Mouse (Mus musculus) embryonic facial prominence, embryonic 13.5 days (tissue): ENCODE measurements around the gene Rab4b. TPM values are rescaled to one million over a fixed set of nuclear protein-coding genes. Genes with fewer than 3 reads are reported as not detected.

ENCODE experiments used
- ATAC-seq: fragments of 200-750 bp; cut with Nextera tagmentation; 2 replicates; pipeline ENCODE4 v1.8.0; 2017; ENCODE audit warnings: low read depth; ENCODE audit not compliant: insufficient number of reproducible peaks, insufficient read depth, low FRiP score, low TSS enrichment
- H3K27ac ChIP-seq: fragments of 300-500 bp; sonication (generic); 2 replicates; pipeline ENCODE4 v1.5.1; 2015; ENCODE audit warnings: moderate library complexity, mild to moderate bottlenecking, inconsistent platforms
- H3K27me3 ChIP-seq: fragments of 300-500 bp; sonication (generic); 2 replicates; pipeline ENCODE4 v1.6.1; 2015; ENCODE audit warnings: mild to moderate bottlenecking, inconsistent platforms
- H3K36me3 ChIP-seq: fragments of 300-500 bp; sonication (generic); 2 replicates; pipeline ENCODE4 v1.6.1; 2015; ENCODE audit warnings: mild to moderate bottlenecking, inconsistent platforms
- H3K4me1 ChIP-seq: fragments of 300-500 bp; sonication (generic); 2 replicates; pipeline ENCODE4 v1.6.1; 2015; ENCODE audit warnings: inconsistent platforms
- H3K4me2 ChIP-seq: fragments of 300-500 bp; sonication (generic); 2 replicates; pipeline ENCODE4 v1.6.1; 2015; ENCODE audit warnings: moderate library complexity, mild to moderate bottlenecking, inconsistent platforms
- H3K4me3 ChIP-seq: fragments of 300-500 bp; sonication (generic); 2 replicates; pipeline ENCODE4 v1.5.1; 2015; ENCODE audit warnings: mild to moderate bottlenecking, inconsistent platforms
- H3K9ac ChIP-seq: fragments of 300-500 bp; sonication (generic); 2 replicates; pipeline ENCODE4 v1.6.1; 2015; ENCODE audit warnings: mild to moderate bottlenecking, inconsistent platforms
- H3K9me3 ChIP-seq: fragments of 300-500 bp; sonication (generic); 2 replicates; pipeline ENCODE4 v1.6.1; 2016; ENCODE audit warnings: inconsistent platforms
- WGBS: fragments of 180-500 bp; shearing (Covaris S2); methylation state at CpG from one replicate; pipeline ENCODE4 v1.1.7; 2015; ENCODE audit warnings: mixed read lengths; 5-methylcytosine and 5-hydroxymethylcytosine counted together
- polyA plus RNA-seq: library from polyadenylated mRNA; unstranded; fragments of >200 nt; fragmentation: Nextera tagmentation; extraction: Ambion mirVana; gene quantifications from 2 replicates; pipeline ENCODE4 v1.2.1, GENCODE M21; 2015

Rab4b gene
- polyA plus RNA-seq, 1 experiment from 2014 or later = 74.2 TPM

- Histone ChIP-seq H3K4me1 (peaks cover 7% of the 10 kb centered on the region; the same call in 1 of the 2 replicates), H3K9ac (peak within 1 kb of the TSS; percentile 60), H3K27me3 (no peaks in the 10 kb centered on the region), H3K4me2 (peak within 1 kb of the TSS; percentile 61), H3K9me3 (no peaks in the 10 kb centered on the region), H3K4me3 (peak within 1 kb of the TSS; percentile 70), H3K36me3 (peaks cover 29% of the 10 kb centered on the region), H3K27ac (peak within 1 kb of the TSS; percentile 86)
- 61% methylated on average over 14 of the region's 14 CpGs for WGBS
- no peak for ATAC-seq
Measured at GRCm38 (mm10) chr7:27180837-27181695, 2.4 kb upstream of the Rab4b start, which contains the start of the genes Gm21983 and Mia. Gene Gm21983, minus strand, starts transcription at chr7:27181086. Gene Mia, minus strand, starts transcription at chr7:27181157.

GRCm38 (mm10) chr7:27180036-27180435 is 1.3 kb upstream of the Rab4b start:
- Histone ChIP-seq H3K4me3 (peak overlapping the region; percentile 70), H3K36me3 (peaks cover 22% of the 10 kb centered on the region), H3K4me2 (peak overlapping the region; percentile 61), H3K9ac (0 out of 2 replicates have a peak overlapping the region, but pooled peaks have one; percentile 32), H3K9me3 (no peaks in the 10 kb centered on the region), H3K27ac (0 out of 2 replicates have a peak overlapping the region, but pooled peaks have one; percentile 93), H3K27me3 (no peaks in the 10 kb centered on the region), H3K4me1 (peaks cover 7% of the 10 kb centered on the region; the same call in 1 of the 2 replicates)
- no peak for ATAC-seq
- 79% methylated on average over 5 of the region's 5 CpGs for WGBS

GRCm38 (mm10) chr7:27179217-27179918 is 672 bp upstream of the Rab4b start:
- peak overlapping the region; percentile 55 for H3K9ac ChIP-seq
- peak overlapping the region; percentile 61 for H3K4me2 ChIP-seq
- 49% methylated on average over 16 of the region's 16 CpGs for WGBS
- peak overlapping the region; percentile 70 for H3K4me3 ChIP-seq
- no peak for ATAC-seq
- H3K36me3 ChIP-seq = peaks cover 22% of the 10 kb centered on the region
- peaks cover 7% of the 10 kb centered on the region; the same call in 1 of the 2 replicates for H3K4me1 ChIP-seq
- H3K9me3 ChIP-seq = no peaks in the 10 kb centered on the region
- H3K27ac ChIP-seq = peak overlapping the region; percentile 93
- H3K27me3 ChIP-seq = no peaks in the 10 kb centered on the region

- 24% methylated on average over 4 of the region's 4 CpGs for WGBS
- Histone ChIP-seq H3K4me2 (peak overlapping the region; percentile 61), H3K27ac (peak overlapping the region; percentile 93), H3K9ac (peak overlapping the region; percentile 70), H3K4me3 (peak overlapping the region; percentile 70), H3K9me3 (no peaks in the 10 kb centered on the region), H3K27me3 (no peaks in the 10 kb centered on the region), H3K36me3 (peaks cover 25% of the 10 kb centered on the region), H3K4me1 (peaks cover 7% of the 10 kb centered on the region; the same call in 1 of the 2 replicates)
- no peak for ATAC-seq
Measured at GRCm38 (mm10) chr7:27177942-27178323, 763 bp downstream of the Rab4b start.

GRCm38 (mm10) chr7:27174896-27175295 is 3.8 kb downstream of the Rab4b start:
- 94% methylated on average over 7 of the region's 7 CpGs for WGBS
- peaks cover 49% of the 10 kb centered on the region for H3K36me3 ChIP-seq
- no peaks in the 10 kb centered on the region for H3K27me3 ChIP-seq
- no peak overlapping the region for H3K27ac ChIP-seq
- H3K9me3 ChIP-seq = no peaks in the 10 kb centered on the region
- no peak overlapping the region for H3K4me2 ChIP-seq
- no peak overlapping the region for H3K4me3 ChIP-seq
- H3K9ac ChIP-seq = 0 out of 2 replicates have a peak overlapping the region, but pooled peaks have one; percentile 44
- H3K4me1 ChIP-seq = peaks cover 7% of the 10 kb centered on the region; the same call in 1 of the 2 replicates
- no peak for ATAC-seq

GRCm38 (mm10) chr7:27174496-27174895 is 4.2 kb downstream of the Rab4b start:
- H3K9me3 ChIP-seq = no peaks in the 10 kb centered on the region
- ATAC-seq = no peak
- no peak overlapping the region for H3K27ac ChIP-seq
- H3K9ac ChIP-seq = peak overlapping the region; percentile 44
- H3K27me3 ChIP-seq = no peaks in the 10 kb centered on the region
- H3K4me2 ChIP-seq = no peak overlapping the region
- WGBS = 94% methylated on average over 15 of the region's 15 CpGs
- H3K4me1 ChIP-seq = peaks cover 7% of the 10 kb centered on the region; the same call in 1 of the 2 replicates
- H3K4me3 ChIP-seq = no peak overlapping the region
- H3K36me3 ChIP-seq = peaks cover 49% of the 10 kb centered on the region

GRCm38 (mm10) chr7:27170981-27171380 is 7.7 kb downstream of the Rab4b start:
- H3K4me1 ChIP-seq = peaks cover 11% of the 10 kb centered on the region
- H3K27me3 ChIP-seq = no peaks in the 10 kb centered on the region
- no peak overlapping the region for H3K4me2 ChIP-seq
- peaks cover 49% of the 10 kb centered on the region for H3K36me3 ChIP-seq
- H3K9ac ChIP-seq = 0 out of 2 replicates have a peak overlapping the region, but pooled peaks have one; percentile 21
- H3K27ac ChIP-seq = no peak overlapping the region
- no peak overlapping the region for H3K4me3 ChIP-seq
- ATAC-seq = no peak
- 93% methylated on average over 3 of the region's 3 CpGs for WGBS
- no peaks in the 10 kb centered on the region for H3K9me3 ChIP-seq

GRCm38 (mm10) chr7:27168371-27168770 is 10.3 kb downstream of the Rab4b start:
- no peak overlapping the region for H3K4me2 ChIP-seq
- H3K27me3 ChIP-seq = no peaks in the 10 kb centered on the region
- H3K4me1 ChIP-seq = peaks cover 34% of the 10 kb centered on the region
- peaks cover 47% of the 10 kb centered on the region for H3K36me3 ChIP-seq
- no peaks in the 10 kb centered on the region for H3K9me3 ChIP-seq
- WGBS = 88% methylated on average over 5 of the region's 5 CpGs
- H3K4me3 ChIP-seq = no peak overlapping the region
- H3K9ac ChIP-seq = no peak overlapping the region
- no peak overlapping the region for H3K27ac ChIP-seq
- ATAC-seq = no peak

GRCm38 (mm10) chr7:27167475-27168094 is 11.1 kb downstream of the Rab4b start:
- no peaks in the 10 kb centered on the region for H3K9me3 ChIP-seq
- peaks cover 47% of the 10 kb centered on the region for H3K36me3 ChIP-seq
- no peak for ATAC-seq
- peak overlapping the region; percentile 97 for H3K27ac ChIP-seq
- 73% methylated on average over 11 of the region's 11 CpGs for WGBS
- peak overlapping the region; percentile 80 for H3K4me2 ChIP-seq
- H3K27me3 ChIP-seq = no peaks in the 10 kb centered on the region
- peak overlapping the region; percentile 74 for H3K4me3 ChIP-seq
- peaks cover 42% of the 10 kb centered on the region for H3K4me1 ChIP-seq
- H3K9ac ChIP-seq = peak overlapping the region; percentile 87

- Histone ChIP-seq H3K9ac (peak within 1 kb of the TSS; percentile 87), H3K9me3 (no peaks in the 10 kb centered on the region), H3K36me3 (peaks cover 44% of the 10 kb centered on the region), H3K4me2 (peak within 1 kb of the TSS; percentile 80), H3K4me3 (peak within 1 kb of the TSS; percentile 74), H3K27ac (peak within 1 kb of the TSS; percentile 97), H3K4me1 (peaks cover 48% of the 10 kb centered on the region), H3K27me3 (no peaks in the 10 kb centered on the region)
- ATAC-seq = peak; percentile 77
- 1% methylated on average over 61 of the region's 61 CpGs for WGBS
Measured at GRCm38 (mm10) chr7:27166614-27167474, 11.9 kb downstream of the Rab4b start, which contains the start of gene Egln2. Gene Egln2, minus strand, starts transcription at chr7:27166802.
